Mouse (Mus musculus): ENCODE measurements around the gene Rps7.

DNA sequence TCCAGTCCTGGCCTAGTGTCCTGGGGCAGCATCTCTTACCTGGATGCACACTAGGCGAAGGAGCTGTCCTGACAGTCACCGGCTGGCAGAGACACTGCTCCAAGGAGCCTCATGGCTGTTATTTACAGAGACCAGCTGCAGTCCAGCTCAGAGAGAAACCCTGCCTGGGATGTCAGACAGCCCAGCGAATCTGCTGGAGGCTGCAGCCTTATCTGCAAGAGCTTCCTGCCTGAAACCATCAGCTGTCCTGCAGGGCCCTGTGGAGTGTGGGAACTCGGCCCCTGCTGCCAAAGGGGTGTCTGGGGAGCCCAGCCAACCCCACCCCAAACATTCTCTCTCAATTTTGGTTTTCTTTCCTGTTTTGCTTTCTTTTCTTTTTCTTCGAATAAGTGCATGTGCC lies 12.6 kb downstream of the Rps7 start, which contains the start of gene Colec11:
- TF ChIP-seq CTCF (IDR thresholded peaks at IDR 0.05; ENCODE audit: insufficient read depth, low read length) (no peak), POLR2A (IDR thresholded peaks at IDR 0.05; ENCODE audit: borderline replicate concordance, extremely low read depth, low read depth, low read length) (no peak)
